ENCODE assay signal across 14 mouse cellular contexts in the genomic region with DNA sequence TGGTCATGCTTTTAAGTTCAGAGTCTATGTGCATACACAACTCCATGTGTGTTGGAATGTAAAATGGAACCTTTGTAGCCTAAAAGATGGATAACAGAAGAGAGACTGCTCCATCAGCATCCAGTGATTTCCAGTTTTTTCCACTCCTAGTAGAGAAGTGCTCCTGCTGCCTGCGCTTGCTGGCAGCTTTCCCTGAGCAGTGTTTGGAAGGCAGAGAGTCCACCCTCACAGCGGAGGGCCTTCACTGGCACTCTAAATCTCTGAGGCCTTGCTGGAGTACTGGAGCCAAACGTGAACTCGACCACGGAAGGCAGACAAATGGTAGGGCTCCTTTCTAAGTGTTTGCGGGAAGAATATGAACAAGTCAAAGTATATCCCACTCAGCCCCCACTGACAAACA.
A peak's percentile ranks its signal among the peaks of the same experiment; 100 is the strongest.
DNase-seq lines count a peak whose midpoint lies in the region; ATAC-seq and TF ChIP-seq lines count a peak whose summit lies in the region.
"Had no signal": no experiment of that assay in that cellular context is flagged by ENCODE, and none has a peak within 500 bp of the region (broad histone marks: within the 10 kb centered on the region; RNA-seq: fewer than 3 reads in every experiment).

No protein-coding gene starts in this region.

- no peak for ATAC-seq in hindbrain, postnatal 0 days
- ATAC-seq in limb, embryonic 15.5 days (ENCODE audit: insufficient number of reproducible peaks, low FRiP score, low TSS enrichment, low read depth): no peak
- no peak for ATAC-seq in intestine, embryonic 15.5 days
- ATAC-seq: inflammation-experienced regulatory T-cells, adult 6 months had no signal

- no peaks in the 10 kb centered on the region for H3K9me3 ChIP-seq in hindbrain, postnatal 0 days (ENCODE audit: low read length)
- no peaks in the 10 kb centered on the region for H3K9me3 ChIP-seq in hindbrain, embryonic 10.5 days
- no peaks in the 10 kb centered on the region for H3K9me3 ChIP-seq in limb, embryonic 15.5 days
- no peaks in the 10 kb centered on the region for H3K9me3 ChIP-seq in intestine, embryonic 15.5 days
- H3K9me3 ChIP-seq: G1E; lung, embryonic 15.5 days had no signal

- H3K27ac ChIP-seq in hindbrain, postnatal 0 days: no peak overlapping the region
- H3K27ac ChIP-seq in hindbrain, embryonic 10.5 days: no peak overlapping the region
- 0 out of 2 replicates have a peak overlapping the region, but pooled peaks have one; percentile 1 for H3K27ac ChIP-seq in limb, embryonic 15.5 days
- no peak overlapping the region for H3K27ac ChIP-seq in intestine, embryonic 15.5 days
- H3K27ac ChIP-seq in thymus, adult 2 months (ENCODE audit: control insufficient read depth, insufficient read depth, low read length): no peak overlapping the region
- H3K27ac ChIP-seq: lung, embryonic 15.5 days had no signal

- H3K36me3 ChIP-seq in hindbrain, postnatal 0 days (ENCODE audit: insufficient read depth, low read length): no peaks in the 10 kb centered on the region
- H3K36me3 ChIP-seq in hindbrain, embryonic 10.5 days: no peaks in the 10 kb centered on the region
- no peaks in the 10 kb centered on the region for H3K36me3 ChIP-seq in limb, embryonic 15.5 days
- H3K36me3 ChIP-seq in intestine, embryonic 15.5 days: no peaks in the 10 kb centered on the region
- no peaks in the 10 kb centered on the region for H3K36me3 ChIP-seq in thymus, adult 2 months (ENCODE audit: control insufficient read depth, insufficient read depth, low read length)
- H3K36me3 ChIP-seq: G1E; lung, embryonic 15.5 days had no signal

- no peaks in the 10 kb centered on the region for H3K27me3 ChIP-seq in hindbrain, postnatal 0 days (ENCODE audit: insufficient read depth, low read length)
- no peaks in the 10 kb centered on the region for H3K27me3 ChIP-seq in hindbrain, embryonic 10.5 days (ENCODE audit: insufficient read depth, poor library complexity, severe bottlenecking)
- H3K27me3 ChIP-seq in limb, embryonic 15.5 days: no peaks in the 10 kb centered on the region
- no peaks in the 10 kb centered on the region for H3K27me3 ChIP-seq in intestine, embryonic 15.5 days (replicated peaks)
- no peaks in the 10 kb centered on the region for H3K27me3 ChIP-seq in thymus, adult 2 months (ENCODE audit: control insufficient read depth, insufficient read depth, low read length)
- H3K27me3 ChIP-seq: lung, embryonic 15.5 days had no signal

- H3K4me1 ChIP-seq in hindbrain, postnatal 0 days (ENCODE audit: insufficient read depth, low read length): no peaks in the 10 kb centered on the region
- H3K4me1 ChIP-seq in hindbrain, embryonic 10.5 days (replicated peaks): no peaks in the 10 kb centered on the region
- H3K4me1 ChIP-seq in limb, embryonic 15.5 days: no peaks in the 10 kb centered on the region
- 0 out of 2 replicates have a peak, but pooled peaks cover 2% of the 10 kb centered on the region for H3K4me1 ChIP-seq in intestine, embryonic 15.5 days (replicated peaks)
- no peaks in the 10 kb centered on the region for H3K4me1 ChIP-seq in thymus, adult 2 months (replicated peaks; ENCODE audit: control insufficient read depth, insufficient read depth, low read length)
- H3K4me1 ChIP-seq: lung, embryonic 15.5 days had no signal

- no peak overlapping the region for H3K9ac ChIP-seq in hindbrain, postnatal 0 days (replicated peaks; ENCODE audit: low read length)
- H3K9ac ChIP-seq in limb, embryonic 15.5 days: no peak overlapping the region
- H3K9ac ChIP-seq in intestine, embryonic 15.5 days: no peak overlapping the region
- H3K9ac ChIP-seq: lung, embryonic 15.5 days had no signal

- no peak for TF ChIP-seq CTCF in hindbrain, postnatal 0 days (IDR thresholded peaks at IDR 0.05; ENCODE audit: low read depth)
- TF ChIP-seq CTCF in thymus, adult 2 months (IDR thresholded peaks at IDR 0.05; ENCODE audit: borderline replicate concordance, control insufficient read depth, extremely low read depth, insufficient read depth, low read length, poor library complexity): no peak

- TF ChIP-seq POLR2A in thymus, adult 2 months (IDR thresholded peaks at IDR 0.05; ENCODE audit: control insufficient read depth, extremely low read depth, insufficient read depth, low read length, poor library complexity): no peak

- H3K4me3 ChIP-seq in hindbrain, postnatal 0 days (ENCODE audit: low read length): no peak overlapping the region
- H3K4me3 ChIP-seq in hindbrain, embryonic 10.5 days: no peak overlapping the region
- no peak overlapping the region for H3K4me3 ChIP-seq in limb, embryonic 15.5 days
- no peak overlapping the region for H3K4me3 ChIP-seq in intestine, embryonic 15.5 days (replicated peaks)
- no peak overlapping the region for H3K4me3 ChIP-seq in thymus, adult 2 months (ENCODE audit: control insufficient read depth, insufficient read depth, low read length)
- H3K4me3 ChIP-seq: lung, embryonic 15.5 days had no signal

- peak; percentile 54 for DNase-seq in hindbrain, postnatal 0 days (ENCODE audit: low spot score)
- no peak for DNase-seq in hindbrain, embryonic 10.5 days (ENCODE audit: low spot score)
- DNase-seq in cerebellum, adult 11 months: peak; percentile 19
- peak; percentile 67 to 84 for DNase-seq in cerebellum, postnatal 25 days
- no peak for DNase-seq in thymus, adult 2 months
- DNase-seq in kidney, adult 8-10 months: no peak
- DNase-seq: kidney, postnatal 10 days; liver; thymus, postnatal 14 days had no signal

- 54% methylated on average over 6 of the region's 6 CpGs for WGBS in hindbrain, postnatal 0 days
- 82% methylated on average over 6 of the region's 6 CpGs for WGBS in hindbrain, embryonic 10.5 days
- WGBS in limb, embryonic 15.5 days: 58% methylated on average over 6 of the region's 6 CpGs
- WGBS in intestine, embryonic 15.5 days: 70% methylated on average over 6 of the region's 6 CpGs
- WGBS in thymus, adult 2 months: 88% methylated on average over 6 of the region's 6 CpGs

- no peak overlapping the region for H3K4me2 ChIP-seq in hindbrain, postnatal 0 days (ENCODE audit: low read depth, low read length)
- no peak overlapping the region for H3K4me2 ChIP-seq in limb, embryonic 15.5 days
- H3K4me2 ChIP-seq in intestine, embryonic 15.5 days (replicated peaks): no peak overlapping the region
- H3K4me2 ChIP-seq: lung, embryonic 15.5 days had no signal

Comparison
In these comparisons a context has a peak if more than half of its experiments do, and no peak if none do; other contexts are left out.
1. DNase-seq: peak in hindbrain, postnatal 0 days (single experiment), cerebellum, adult 11 months (single experiment) and cerebellum, postnatal 25 days (2 of 2); none in hindbrain, embryonic 10.5 days (single experiment), thymus, adult 2 months (single experiment) and kidney, adult 8-10 months (0 of 2).